Mouse (Mus musculus) thymus, adult 2 months (tissue): ENCODE measurements at regions not wholly inside any gene's neighbourhood (a gene's known extent, or its start where the extent isn't known, plus 50 kb on each side); places are given as distances from the start of the nearest gene placed in this dataset.

Experiments used
- CTCF ChIP-seq: fragments of 200-500 bp; IDR thresholded peaks from 2 replicates; pipeline ENCODE4 v1.5.1; 2012; ENCODE audit warnings: mild to moderate bottlenecking, control low read depth, low read length, moderate library complexity, borderline replicate concordance; ENCODE audit not compliant: control insufficient read depth, poor library complexity, insufficient read depth; ENCODE audit errors: extremely low read depth
- POLR2A ChIP-seq: fragments of 200-500 bp; IDR thresholded peaks from 2 replicates; pipeline ENCODE4 v1.6.1; 2012; ENCODE audit warnings: mild to moderate bottlenecking, low read length, control low read depth, moderate library complexity; ENCODE audit not compliant: control insufficient read depth, poor library complexity, insufficient read depth; ENCODE audit errors: extremely low read depth

DNA sequence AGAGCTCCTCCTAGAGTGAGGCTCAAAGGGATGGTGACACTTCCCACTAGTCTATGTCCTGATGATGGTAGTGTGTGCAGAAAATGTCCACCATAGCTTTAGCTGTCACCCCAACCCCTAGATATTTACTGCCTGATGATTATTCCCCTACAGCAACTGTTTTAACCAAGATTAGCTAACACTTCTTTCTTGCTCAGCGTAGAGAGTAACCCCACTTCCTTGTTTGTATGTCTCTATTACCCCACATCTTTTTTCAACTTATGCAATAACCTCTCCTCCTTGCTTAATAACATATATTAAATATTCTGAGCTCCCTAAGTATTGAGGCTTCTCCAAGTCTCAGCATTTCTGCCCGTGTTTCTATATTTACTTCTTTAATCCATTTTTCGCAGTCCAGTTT, 404.2 kb upstream of the Cntn3 start:
- TF ChIP-seq CTCF = no peak
- TF ChIP-seq POLR2A = no peak
